ENCODE assay signal across 8 mouse cellular contexts in the genomic region with DNA sequence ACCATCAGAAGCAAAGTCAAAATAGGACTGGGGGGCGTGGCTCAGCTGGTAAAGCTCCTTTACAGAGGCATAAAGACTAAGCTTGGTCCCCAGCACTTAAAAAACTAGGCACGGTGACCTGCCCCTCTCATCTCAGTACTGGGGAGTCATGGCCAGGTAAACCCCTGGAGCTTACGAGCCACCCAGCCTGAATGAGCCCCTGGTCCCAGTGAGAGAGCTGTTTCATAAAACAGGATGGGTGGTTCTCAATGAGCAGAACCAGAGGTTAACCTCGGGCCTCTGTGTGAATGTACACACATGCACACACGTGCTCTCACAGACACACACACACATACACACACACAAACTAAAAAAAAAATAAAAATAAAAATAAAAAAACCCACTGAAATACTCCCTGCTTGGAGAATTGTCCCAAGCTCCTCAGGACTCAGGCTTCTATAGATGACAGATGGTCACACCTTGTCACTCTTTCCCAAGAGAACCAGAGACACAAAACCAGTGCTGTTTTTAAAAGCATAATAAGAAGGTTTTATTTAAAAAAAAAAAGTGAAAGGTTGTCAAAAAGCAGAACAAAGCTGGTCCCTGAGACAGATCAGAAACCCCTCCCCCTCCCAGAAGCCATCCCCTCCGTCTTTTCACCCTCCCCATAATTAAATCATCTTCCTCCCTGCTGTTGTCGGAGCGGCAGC. TPM values are rescaled to one million over a fixed set of nuclear protein-coding genes. Genes with fewer than 3 reads are reported as not detected.
DNase-seq lines count a peak whose midpoint lies in the region; ATAC-seq and TF ChIP-seq lines count a peak whose summit lies in the region.

No protein-coding gene starts in this region.

- H3K36me3 ChIP-seq in spleen, adult 2 months (ENCODE audit: control insufficient read depth, insufficient read depth, low read length) = no peaks in the 10 kb centered on the region
- H3K36me3 ChIP-seq in limb, embryonic 15.5 days = no peaks in the 10 kb centered on the region
- no peaks in the 10 kb centered on the region for H3K36me3 ChIP-seq in stomach, embryonic 14.5 days (ENCODE audit: control insufficient read depth, insufficient read depth, low read length)

- H3K27ac ChIP-seq in spleen, adult 2 months (ENCODE audit: insufficient read depth, low read length) = no peak overlapping the region
- H3K27ac ChIP-seq in limb, embryonic 15.5 days = no peak overlapping the region
- no peak overlapping the region for H3K27ac ChIP-seq in stomach, embryonic 14.5 days (ENCODE audit: low read length)

- ATAC-seq in limb, embryonic 15.5 days (ENCODE audit: insufficient number of reproducible peaks, low FRiP score, low TSS enrichment, low read depth) = no peak
- peak; percentile 39; the same call in 1 of the 2 replicates for ATAC-seq in stomach, embryonic 14.5 days (ENCODE audit: insufficient number of reproducible peaks, insufficient read depth, low FRiP score, low read depth)

- H3K4me2 ChIP-seq in limb, embryonic 15.5 days = peak overlapping the region; percentile 64
- H3K4me2 ChIP-seq in stomach, embryonic 14.5 days (replicated peaks; ENCODE audit: low read depth, low read length) = peak overlapping the region; percentile 52

- WGBS in spleen, adult 2 months = 45% methylated on average over 8 of the region's 8 CpGs
- 23% methylated on average over 8 of the region's 8 CpGs for WGBS in limb, embryonic 15.5 days
- WGBS in stomach, embryonic 14.5 days = 31% methylated on average over 8 of the region's 8 CpGs

- H3K4me1 ChIP-seq in spleen, adult 2 months (ENCODE audit: control insufficient read depth, insufficient read depth, insufficient read length) = no peaks in the 10 kb centered on the region; the same call in 1 of the 2 replicates
- peaks cover 19% of the 10 kb centered on the region for H3K4me1 ChIP-seq in limb, embryonic 15.5 days
- 0 out of 2 replicates have a peak, but pooled peaks cover 3% of the 10 kb centered on the region for H3K4me1 ChIP-seq in stomach, embryonic 14.5 days (ENCODE audit: control insufficient read depth, insufficient read depth, low read length)

- no peaks in the 10 kb centered on the region for H3K9me3 ChIP-seq in limb, embryonic 15.5 days
- H3K9me3 ChIP-seq in stomach, embryonic 14.5 days (ENCODE audit: control insufficient read depth, low read depth, low read length) = no peaks in the 10 kb centered on the region

- H3K9ac ChIP-seq in limb, embryonic 15.5 days = no peak overlapping the region
- H3K9ac ChIP-seq in stomach, embryonic 14.5 days (replicated peaks; ENCODE audit: low read depth, low read length) = 0 out of 2 replicates have a peak overlapping the region, but pooled peaks have one; percentile 7

- TF ChIP-seq CTCF in spleen, adult 2 months (IDR thresholded peaks at IDR 0.05; ENCODE audit: extremely low read depth, insufficient read depth, insufficient read length, insufficient replicate concordance) = no peak

- peak; percentile 35 for DNase-seq in cerebellum, adult 9-11 months
- no peak for DNase-seq in cerebellum, postnatal 36 days
- DNase-seq in spleen, adult 2 months (ENCODE audit: low read depth in 1 of 2, low spot score in 2 of 2) = peak in 1 of 2 experiments; percentile 9
- no peak for DNase-seq in spleen, postnatal 14 days (ENCODE audit: low spot score in 2 of 2)
- DNase-seq in layer of hippocampus, adult 9-11 months = no peak
- DNase-seq in layer of hippocampus, adult 8-10 months (ENCODE audit: low spot score in 2 of 2) = no peak

- H3K27me3 ChIP-seq in spleen, adult 2 months (ENCODE audit: control insufficient read depth, insufficient read depth, low read length) = no peaks in the 10 kb centered on the region
- H3K27me3 ChIP-seq in limb, embryonic 15.5 days = no peaks in the 10 kb centered on the region
- no peaks in the 10 kb centered on the region for H3K27me3 ChIP-seq in stomach, embryonic 14.5 days (ENCODE audit: control insufficient read depth, insufficient read depth, low read length)

- H3K4me3 ChIP-seq in spleen, adult 2 months (ENCODE audit: extremely low read depth, insufficient read depth, insufficient read length) = peak overlapping the region; percentile 58
- peak overlapping the region; percentile 35 for H3K4me3 ChIP-seq in limb, embryonic 15.5 days
- peak overlapping the region; percentile 31 for H3K4me3 ChIP-seq in stomach, embryonic 14.5 days (ENCODE audit: low read depth, low read length)

- TF ChIP-seq POLR2A in spleen, adult 2 months (IDR thresholded peaks at IDR 0.05; ENCODE audit: low read depth, low read length) = no peak

RNA-seq across cellular contexts. Expression of gene Gm21915, which starts 32.6 kb away (rescaled TPM):
- not detected in 2 replicates for polyA plus RNA-seq in spleen, adult 2 months (2012; rRNA removed)
- polyA plus RNA-seq in limb, embryonic 15.5 days (2015; fragmentation: Nextera tagmentation; extraction: Ambion mirVana) = not detected in 2 replicates
- not detected in 2 replicates for polyA plus RNA-seq in stomach, embryonic 14.5 days (2014; fragmentation: Nextera tagmentation; extraction: Ambion mirVana)
- total RNA-seq in layer of hippocampus, adult 8-10 months (2022) = not detected

RNA-seq across cellular contexts. Expression of gene Clmp, which starts 47.9 kb away (rescaled TPM):
- 1.4 and 7.2 TPM in 2 replicates for polyA plus RNA-seq in spleen, adult 2 months (2012; rRNA removed)
- polyA plus RNA-seq in limb, embryonic 15.5 days (2015; fragmentation: Nextera tagmentation; extraction: Ambion mirVana) = 36.0 and 44.2 TPM in 2 replicates
- 40.9 and 42.9 TPM in 2 replicates for polyA plus RNA-seq in stomach, embryonic 14.5 days (2014; fragmentation: Nextera tagmentation; extraction: Ambion mirVana)
- total RNA-seq in layer of hippocampus, adult 8-10 months (2022) = 10 to 100 TPM; 24.3 to 28.4 (median 26.3) TPM
